Mouse (Mus musculus) ES-E14 (cell line): ENCODE data around the gene Add3.

Source experiments
- CHD2 ChIP-seq: IDR thresholded peaks from 2 replicates; pipeline ENCODE4 v1.6.1; 2014; ENCODE audit warnings: mild to moderate bottlenecking, low read depth, low read length, inconsistent platforms
- HCFC1 ChIP-seq: IDR thresholded peaks from 2 replicates; pipeline ENCODE4 v1.6.1; 2012; ENCODE audit warnings: low read length, inconsistent platforms, borderline replicate concordance; ENCODE audit not compliant: insufficient read depth
- MAFK ChIP-seq: IDR thresholded peaks from 2 replicates; pipeline ENCODE4 v1.6.1; 2014; ENCODE audit warnings: mild to moderate bottlenecking, low read depth, low read length, inconsistent platforms; ENCODE audit not compliant: insufficient read depth
- ZC3H11A ChIP-seq: IDR thresholded peaks from 2 replicates; pipeline ENCODE4 v1.6.1; 2012; ENCODE audit warnings: low read depth, mild to moderate bottlenecking, inconsistent platforms, low read length, borderline replicate concordance
- ZNF384 ChIP-seq: IDR thresholded peaks from 2 replicates; pipeline ENCODE4 v1.6.1; 2012; ENCODE audit warnings: low read depth, low read length, inconsistent platforms

DNA sequence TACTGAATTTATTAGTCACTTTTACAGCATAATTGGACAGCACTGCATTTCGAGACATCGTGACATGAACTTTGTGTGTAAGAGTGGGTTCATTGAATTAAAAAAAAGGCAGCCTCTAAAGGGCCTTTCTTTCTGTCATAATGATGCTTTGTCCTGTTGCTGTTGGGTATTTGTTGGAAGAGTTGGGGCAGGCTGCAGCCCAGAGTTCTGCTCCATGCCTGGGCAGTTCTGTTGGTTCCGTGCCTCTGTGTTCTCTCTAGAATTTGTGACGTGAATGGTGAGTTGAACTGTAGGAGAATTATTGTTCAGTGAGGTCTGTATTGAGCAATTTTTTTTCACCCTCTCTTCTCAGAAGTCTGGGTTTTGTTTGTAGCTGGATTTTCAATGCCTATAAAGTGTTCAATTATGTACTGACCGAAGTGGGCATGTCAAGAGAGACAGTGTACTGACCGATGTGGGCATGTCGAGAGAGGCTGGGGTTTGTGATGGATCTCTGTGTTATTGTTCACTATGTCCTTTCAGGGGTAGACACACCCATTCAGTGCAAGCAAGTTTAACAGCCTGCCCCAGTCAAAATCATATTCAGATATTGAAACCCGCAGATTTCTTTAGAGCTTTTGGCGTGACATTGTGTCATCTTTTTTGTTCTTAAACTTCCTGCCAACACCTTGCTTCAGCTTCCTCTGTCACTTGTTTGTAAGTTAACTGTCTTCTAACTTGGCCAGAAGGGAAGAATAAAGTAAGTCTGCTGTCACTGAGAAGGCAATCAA is 54.7 kb downstream of the Add3 start:
- TF ChIP-seq HCFC1, result no peak
- no peak for TF ChIP-seq CHD2
- TF ChIP-seq MAFK, result no peak
- TF ChIP-seq ZNF384, result no peak
- no peak for TF ChIP-seq ZC3H11A
